Comparison of ENCODE assay signal across 14 mouse cellular contexts in genomic region chr12:15852031-15852430, GRCm38 (mm10).
"Had no signal": no experiment of that assay in that cellular context is flagged by ENCODE, and none has a peak within 500 bp of the region (broad histone marks: within the 10 kb centered on the region; RNA-seq: fewer than 3 reads in every experiment).

No protein-coding gene starts in this region.

- H3K36me3 ChIP-seq: lung, embryonic 15.5 days; midbrain, embryonic 13.5 days; midbrain, embryonic 15.5 days; neural tube, embryonic 12.5 days; stomach, embryonic 15.5 days had no signal

- H3K4me2 ChIP-seq: lung, embryonic 15.5 days; midbrain, embryonic 11.5 days; midbrain, embryonic 13.5 days; midbrain, embryonic 15.5 days; neural tube, embryonic 12.5 days; stomach, embryonic 15.5 days had no signal

- ATAC-seq: midbrain, embryonic 15.5 days had no signal

- H3K4me3 ChIP-seq: lung, embryonic 15.5 days; megakaryocyte, embryonic 14.5 days; midbrain, embryonic 13.5 days; midbrain, embryonic 15.5 days; neural tube, embryonic 12.5 days; stomach, embryonic 15.5 days had no signal

- H3K27ac ChIP-seq: lung, embryonic 15.5 days; macrophage; midbrain, embryonic 13.5 days; midbrain, embryonic 15.5 days; neural tube, embryonic 12.5 days; stomach, embryonic 15.5 days; stomach, postnatal 0 days had no signal

- H3K27me3 ChIP-seq: lung, embryonic 15.5 days; midbrain, embryonic 13.5 days; midbrain, embryonic 15.5 days; neural tube, embryonic 12.5 days; stomach, embryonic 15.5 days had no signal

- DNase-seq: lung, adult 2 months; right cerebral cortex, postnatal 14 days; thymus, adult 2 months; thymus, postnatal 25 days; thymus, postnatal 4 days had no signal

- H3K9ac ChIP-seq: lung, embryonic 15.5 days; midbrain, embryonic 13.5 days; midbrain, embryonic 15.5 days; neural tube, embryonic 12.5 days; stomach, embryonic 15.5 days had no signal

- H3K4me1 ChIP-seq: megakaryocyte, embryonic 14.5 days; neural tube, embryonic 12.5 days had no signal

- H3K9me3 ChIP-seq: lung, embryonic 15.5 days; midbrain, embryonic 13.5 days; midbrain, embryonic 15.5 days; neural tube, embryonic 12.5 days; stomach, embryonic 15.5 days had no signal
